Mouse (Mus musculus): ENCODE results near the gene Atp1b1. TPM values are rescaled to one million over a fixed set of nuclear protein-coding genes. Genes with fewer than 3 reads are reported as not detected.

Gene Atp1b1
- polyA plus RNA-seq, 1 experiment from 2014 or later = 306 TPM

DNA sequence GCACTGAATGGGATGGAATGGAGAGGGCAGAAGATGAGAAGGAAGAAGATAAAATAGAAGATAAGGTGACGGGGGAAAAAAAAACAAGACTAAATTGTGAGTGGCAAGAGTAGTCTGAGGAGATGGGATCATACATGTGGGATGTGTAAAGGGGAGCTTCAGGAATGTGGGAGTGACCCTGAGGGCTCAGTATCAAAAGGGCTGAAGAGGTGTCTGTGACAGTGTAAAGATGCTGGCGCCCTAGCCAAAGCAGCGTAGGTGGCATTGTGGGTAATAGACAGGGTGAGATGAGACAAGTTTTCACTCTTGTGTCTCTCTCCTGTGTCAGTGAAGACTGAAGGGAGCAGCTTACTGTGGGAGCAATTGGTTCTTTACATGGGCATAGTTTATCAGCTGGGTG lies 58.6 kb downstream of the Atp1b1 start:
- Histone ChIP-seq H3K27me3 (ENCODE audit: control insufficient read depth, insufficient read depth, low read length) (no peaks in the 10 kb centered on the region), H3K4me1 (ENCODE audit: control insufficient read depth, insufficient read depth, low read length) (no peaks in the 10 kb centered on the region), H3K4me3 (ENCODE audit: low read length) (no peak overlapping the region), H3K4me2 (ENCODE audit: low read depth, low read length) (no peak overlapping the region), H3K9ac (ENCODE audit: low read length) (no peak overlapping the region), H3K9me3 (replicated peaks; ENCODE audit: control insufficient read depth, low read length) (peaks cover 5% of the 10 kb centered on the region), H3K36me3 (ENCODE audit: control insufficient read depth, insufficient read depth) (peaks cover 5% of the 10 kb centered on the region; the same call in 1 of the 2 replicates), H3K27ac (ENCODE audit: low read length) (no peak overlapping the region)
- no peak for ATAC-seq (replicated peaks; ENCODE audit: extremely low read depth, insufficient read depth, low FRiP score)
- WGBS = 73% methylated on average over 3 of the region's 3 CpGs

DNA sequence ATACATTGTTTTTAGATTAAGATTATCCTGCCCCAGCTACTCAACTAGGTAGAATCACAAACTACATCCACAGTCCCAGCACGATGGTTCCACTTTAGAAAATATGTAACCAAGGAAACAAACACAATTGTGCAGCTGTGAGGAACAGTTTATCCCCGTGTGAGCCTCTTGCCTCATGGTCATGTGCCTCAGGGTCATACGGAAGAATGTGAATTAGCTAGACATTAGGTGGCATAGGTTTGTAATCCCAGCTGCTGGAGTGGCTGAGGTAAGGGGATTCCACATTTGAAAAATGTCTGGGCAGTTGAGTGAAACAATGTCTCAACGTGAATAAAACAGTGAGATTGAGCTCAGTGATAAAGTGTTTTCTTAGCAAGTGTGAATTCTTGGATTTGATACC lies 60.5 kb downstream of the Atp1b1 start:
- H3K4me3 ChIP-seq (ENCODE audit: low read length) = no peak overlapping the region
- peaks cover 5% of the 10 kb centered on the region; the same call in 1 of the 2 replicates for H3K36me3 ChIP-seq (ENCODE audit: control insufficient read depth, insufficient read depth)
- peaks cover 5% of the 10 kb centered on the region for H3K9me3 ChIP-seq (replicated peaks; ENCODE audit: control insufficient read depth, low read length)
- H3K4me1 ChIP-seq (ENCODE audit: control insufficient read depth, insufficient read depth, low read length) = no peaks in the 10 kb centered on the region
- H3K27me3 ChIP-seq (ENCODE audit: control insufficient read depth, insufficient read depth, low read length) = no peaks in the 10 kb centered on the region
- ATAC-seq (replicated peaks; ENCODE audit: extremely low read depth, insufficient read depth, low FRiP score) = no peak
- 37% methylated on average over 4 of the region's 4 CpGs for WGBS
- no peak overlapping the region for H3K9ac ChIP-seq (ENCODE audit: low read length)
- H3K4me2 ChIP-seq (ENCODE audit: low read depth, low read length) = no peak overlapping the region
- no peak overlapping the region for H3K27ac ChIP-seq (ENCODE audit: low read length)

DNA sequence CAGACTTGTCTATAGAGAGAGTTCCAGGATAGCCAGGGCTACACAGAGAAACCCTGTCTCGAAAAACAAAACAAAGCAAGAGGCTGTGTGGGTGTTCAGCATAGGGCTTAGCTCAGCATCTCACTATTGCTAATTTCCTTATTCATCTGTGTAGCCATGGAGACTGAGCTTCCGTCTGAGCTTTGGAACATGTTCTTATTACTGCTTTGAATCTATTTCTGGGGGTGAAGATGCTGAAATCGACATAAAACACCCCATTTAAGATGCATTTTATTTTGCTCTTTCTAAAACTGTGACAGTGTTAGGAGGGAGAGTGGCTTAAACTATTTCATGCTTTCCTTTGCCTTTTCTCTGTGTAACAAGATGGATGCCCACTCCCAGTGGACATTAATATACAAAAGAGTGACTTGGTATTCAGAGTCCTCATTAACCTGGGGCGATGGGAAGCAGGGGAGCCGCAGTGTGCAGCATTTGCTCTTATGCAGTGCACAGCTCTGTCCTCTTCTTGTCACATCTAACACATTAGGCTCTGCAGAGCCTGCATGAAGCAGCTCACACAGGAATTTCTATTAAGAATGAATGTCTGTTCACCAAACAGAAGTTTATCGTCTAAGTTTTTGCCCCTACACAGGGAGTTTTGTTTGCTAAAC lies 62.9 kb downstream of the Atp1b1 start:
- peaks cover 3% of the 10 kb centered on the region; the same call in 1 of the 2 replicates for H3K4me1 ChIP-seq (ENCODE audit: control insufficient read depth, insufficient read depth, low read length)
- no peak for ATAC-seq (replicated peaks; ENCODE audit: extremely low read depth, insufficient read depth, low FRiP score)
- no peaks in the 10 kb centered on the region for H3K36me3 ChIP-seq (ENCODE audit: control insufficient read depth, insufficient read depth)
- no peak overlapping the region for H3K27ac ChIP-seq (ENCODE audit: low read length)
- no peaks in the 10 kb centered on the region for H3K27me3 ChIP-seq (ENCODE audit: control insufficient read depth, insufficient read depth, low read length)
- no peak overlapping the region for H3K4me2 ChIP-seq (ENCODE audit: low read depth, low read length)
- H3K4me3 ChIP-seq (ENCODE audit: low read length) = no peak overlapping the region
- no peaks in the 10 kb centered on the region for H3K9me3 ChIP-seq (replicated peaks; ENCODE audit: control insufficient read depth, low read length)
- H3K9ac ChIP-seq (ENCODE audit: low read length) = no peak overlapping the region
- WGBS = 79% methylated on average over 6 of the region's 6 CpGs

DNA sequence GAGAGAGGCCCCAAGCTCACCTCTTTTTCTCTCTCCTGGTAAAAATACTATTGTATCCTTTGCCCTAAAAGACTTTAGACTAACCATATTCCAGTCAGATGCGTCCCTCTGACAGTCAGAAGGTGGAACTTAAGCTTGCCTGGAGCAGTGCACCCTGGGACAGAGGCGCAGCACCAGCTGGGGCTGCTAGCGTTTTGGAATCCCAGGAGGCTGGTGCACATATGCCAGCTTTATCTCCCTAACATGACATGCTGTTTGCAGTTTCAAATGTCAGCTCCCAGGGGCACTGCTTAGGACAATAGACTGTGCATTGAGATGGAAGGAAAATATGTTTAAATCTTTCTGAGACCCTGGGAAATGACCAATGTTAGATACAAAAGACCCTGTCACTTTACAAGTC lies 66.0 kb downstream of the Atp1b1 start:
- H3K4me2 ChIP-seq (ENCODE audit: low read depth, low read length) = 0 out of 2 replicates have a peak overlapping the region, but pooled peaks have one; percentile 5
- H3K27me3 ChIP-seq (ENCODE audit: control insufficient read depth, insufficient read depth, low read length) = no peaks in the 10 kb centered on the region
- peak; percentile 80 for ATAC-seq (replicated peaks; ENCODE audit: extremely low read depth, insufficient read depth, low FRiP score)
- H3K9me3 ChIP-seq (replicated peaks; ENCODE audit: control insufficient read depth, low read length) = no peaks in the 10 kb centered on the region
- H3K4me3 ChIP-seq (ENCODE audit: low read length) = no peak overlapping the region
- peaks cover 3% of the 10 kb centered on the region; the same call in 1 of the 2 replicates for H3K4me1 ChIP-seq (ENCODE audit: control insufficient read depth, insufficient read depth, low read length)
- H3K9ac ChIP-seq (ENCODE audit: low read length) = peak overlapping the region; percentile 39
- H3K36me3 ChIP-seq (ENCODE audit: control insufficient read depth, insufficient read depth) = no peaks in the 10 kb centered on the region
- 12% methylated on average over 3 of the region's 3 CpGs for WGBS
- peak overlapping the region; percentile 62 for H3K27ac ChIP-seq (ENCODE audit: low read length)

DNA sequence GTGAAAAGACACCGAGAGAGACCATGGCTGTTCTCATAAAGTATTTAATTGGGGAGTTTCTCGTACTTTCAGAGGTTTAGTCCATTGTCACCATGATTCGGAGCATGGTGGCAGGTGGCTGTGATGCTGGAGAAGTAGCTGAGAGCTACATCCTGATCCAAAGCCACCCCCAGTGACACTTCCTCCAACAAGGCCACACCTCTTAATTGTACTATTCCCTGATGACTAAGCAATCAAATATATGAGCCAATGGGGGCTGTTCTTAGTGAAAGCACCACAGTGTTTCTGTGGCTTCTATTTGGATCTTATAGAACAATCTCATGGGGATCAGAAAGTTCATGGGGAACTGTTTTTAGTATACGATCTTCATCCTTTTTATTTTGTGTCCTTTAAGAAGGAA lies 68.4 kb downstream of the Atp1b1 start:
- Histone ChIP-seq H3K9me3 (replicated peaks; ENCODE audit: control insufficient read depth, low read length) (no peaks in the 10 kb centered on the region), H3K27me3 (ENCODE audit: control insufficient read depth, insufficient read depth, low read length) (no peaks in the 10 kb centered on the region), H3K9ac (ENCODE audit: low read length) (no peak overlapping the region), H3K4me2 (ENCODE audit: low read depth, low read length) (no peak overlapping the region), H3K36me3 (ENCODE audit: control insufficient read depth, insufficient read depth) (no peaks in the 10 kb centered on the region), H3K4me3 (ENCODE audit: low read length) (no peak overlapping the region), H3K4me1 (ENCODE audit: control insufficient read depth, insufficient read depth, low read length) (peaks cover 3% of the 10 kb centered on the region; the same call in 1 of the 2 replicates), H3K27ac (ENCODE audit: low read length) (no peak overlapping the region)
- 85% methylated on average over 4 of the region's 4 CpGs for whole genome bisulfite sequencing
- ATAC-seq (replicated peaks; ENCODE audit: extremely low read depth, insufficient read depth, low FRiP score) = no peak

Other genes starting within 250 kb of the Atp1b1 start
- 7.5 and 8.3 TPM in 2 replicates for gene Slc19a2, start 209.3 kb downstream of the Atp1b1 start, polyA plus RNA-seq (2015; fragmentation: Nextera tagmentation; extraction: Ambion mirVana)
- gene Ccdc181, start 182.8 kb downstream of the Atp1b1 start, polyA plus RNA-seq (2015; fragmentation: Nextera tagmentation; extraction: Ambion mirVana) = 10.8 and 10.9 TPM in 2 replicates
- gene Nme7, start 154.2 kb downstream of the Atp1b1 start, polyA plus RNA-seq (2015; fragmentation: Nextera tagmentation; extraction: Ambion mirVana) = 21.5 and 21.9 TPM in 2 replicates
- 27.8 and 30.2 TPM in 2 replicates for gene Blzf1, start 150.9 kb downstream of the Atp1b1 start, polyA plus RNA-seq (2015; fragmentation: Nextera tagmentation; extraction: Ambion mirVana)